Mouse (Mus musculus) hindbrain, embryonic 10.5 days (tissue): ENCODE measurements at regions not wholly inside any gene's neighbourhood (a gene's known extent, or its start where the extent isn't known, plus 50 kb on each side); places are given as distances from the start of the nearest gene placed in this dataset.

Experiments
- DNase-seq: peaks from one replicate; pipeline ENCODE4 v3.0.0-alpha.2; 2017; ENCODE audit warnings: low spot score
- H3K27ac ChIP-seq: fragments of 300-500 bp; sonication (generic); 2 replicates; pipeline ENCODE4 v1.5.1; 2016; ENCODE audit warnings: mild to moderate bottlenecking, moderate library complexity
- H3K27me3 ChIP-seq: fragments of 300-500 bp; sonication (generic); 2 replicates; pipeline ENCODE4 v1.6.1; 2016; ENCODE audit warnings: mild to moderate bottlenecking; ENCODE audit not compliant: poor library complexity, insufficient read depth, severe bottlenecking
- H3K36me3 ChIP-seq: fragments of 300-500 bp; sonication (generic); 2 replicates; pipeline ENCODE4 v1.6.1; 2016; ENCODE audit warnings: mild to moderate bottlenecking, moderate library complexity
- H3K4me1 ChIP-seq: fragments of 300-500 bp; sonication (generic); replicated peaks from 2 replicates; pipeline ENCODE4 v1.6.1; 2016; ENCODE audit warnings: mild to moderate bottlenecking
- H3K4me3 ChIP-seq: fragments of 300-500 bp; sonication (generic); 2 replicates; pipeline ENCODE4 v1.5.1; 2016; ENCODE audit warnings: mild to moderate bottlenecking, moderate library complexity
- H3K9me3 ChIP-seq: fragments of 300-500 bp; sonication (generic); 2 replicates; pipeline ENCODE4 v1.6.1; 2016; ENCODE audit warnings: mild to moderate bottlenecking, moderate library complexity
- WGBS: fragments of 180-500 bp; shearing (Covaris S2); methylation state at CpG from one replicate; pipeline ENCODE4 v1.1.7; 2016; 5-methylcytosine and 5-hydroxymethylcytosine counted together

- H3K9me3 ChIP-seq = no peaks in the 10 kb centered on the region
- peak overlapping the region; percentile 36 for H3K4me3 ChIP-seq
- H3K4me1 ChIP-seq = peaks cover 41% of the 10 kb centered on the region
- WGBS = 7% methylated on average over 8 of the region's 8 CpGs
- DNase-seq = no peak
- H3K27me3 ChIP-seq = no peaks in the 10 kb centered on the region
- no peaks in the 10 kb centered on the region for H3K36me3 ChIP-seq
- peak overlapping the region; percentile 84 for H3K27ac ChIP-seq
Measured at GRCm38 (mm10) chr4:23983452-23983805, 512.8 kb upstream of the Mms22l start.

GRCm38 (mm10) chr4:23984005-23984404 lies 512.2 kb upstream of the Mms22l start:
- H3K27me3 ChIP-seq = no peaks in the 10 kb centered on the region
- H3K36me3 ChIP-seq = no peaks in the 10 kb centered on the region
- H3K4me1 ChIP-seq = peaks cover 41% of the 10 kb centered on the region
- no peak overlapping the region for H3K4me3 ChIP-seq
- WGBS = 60% methylated on average over 3 of the region's 3 CpGs
- H3K9me3 ChIP-seq = no peaks in the 10 kb centered on the region
- no peak for DNase-seq
- H3K27ac ChIP-seq = peak overlapping the region; percentile 71; the same call in 1 of the 2 replicates

- Histone ChIP-seq H3K4me1 (peaks cover 41% of the 10 kb centered on the region), H3K36me3 (no peaks in the 10 kb centered on the region), H3K9me3 (no peaks in the 10 kb centered on the region), H3K27me3 (no peaks in the 10 kb centered on the region), H3K4me3 (no peak overlapping the region), H3K27ac (peak overlapping the region; percentile 73)
- WGBS = 27% methylated on average over 4 of the region's 4 CpGs
- DNase-seq = peak; percentile 38
Measured at GRCm38 (mm10) chr4:23985956-23986355, 510.3 kb upstream of the Mms22l start.

GRCm38 (mm10) chr4:23993823-23994222 lies 502.4 kb upstream of the Mms22l start:
- Histone ChIP-seq H3K27me3 (no peaks in the 10 kb centered on the region), H3K36me3 (no peaks in the 10 kb centered on the region), H3K4me3 (no peak overlapping the region), H3K9me3 (no peaks in the 10 kb centered on the region), H3K4me1 (peaks cover 14% of the 10 kb centered on the region), H3K27ac (peak overlapping the region; percentile 54)
- peak; percentile 14 for DNase-seq
- 26% methylated on average over 3 of the region's 3 CpGs for WGBS

GRCm38 (mm10) chr4:23994261-23994965 lies 501.8 kb upstream of the Mms22l start:
- 19% methylated on average over 4 of the region's 4 CpGs for WGBS
- peak overlapping the region; percentile 70 for H3K27ac ChIP-seq
- peak; percentile 53 for DNase-seq
- H3K4me3 ChIP-seq = 0 out of 2 replicates have a peak overlapping the region, but pooled peaks have one; percentile 20
- peaks cover 14% of the 10 kb centered on the region for H3K4me1 ChIP-seq
- H3K27me3 ChIP-seq = no peaks in the 10 kb centered on the region
- no peaks in the 10 kb centered on the region for H3K36me3 ChIP-seq
- H3K9me3 ChIP-seq = no peaks in the 10 kb centered on the region

GRCm38 (mm10) chr4:24006257-24006955 lies 489.8 kb upstream of the Mms22l start:
- Histone ChIP-seq H3K9me3 (no peaks in the 10 kb centered on the region), H3K27me3 (no peaks in the 10 kb centered on the region), H3K36me3 (no peaks in the 10 kb centered on the region), H3K4me1 (0 out of 2 replicates have a peak, but pooled peaks cover 2% of the 10 kb centered on the region), H3K4me3 (no peak overlapping the region), H3K27ac (no peak overlapping the region)
- 49% methylated on average over 2 of the region's 2 CpGs for WGBS
- no peak for DNase-seq

GRCm38 (mm10) chr4:24019178-24020104 lies 476.8 kb upstream of the Mms22l start:
- no peak overlapping the region for H3K27ac ChIP-seq
- WGBS = 86% methylated on average over 11 of the region's 11 CpGs

More at GRCm38 (mm10) chr4:24019178-24020104, 476.8 kb upstream of the Mms22l start:
- Histone ChIP-seq H3K4me3 (no peak overlapping the region), H3K27me3 (no peaks in the 10 kb centered on the region), H3K4me1 (no peaks in the 10 kb centered on the region), H3K9me3 (no peaks in the 10 kb centered on the region), H3K36me3 (no peaks in the 10 kb centered on the region)
- no peak for DNase-seq
